Mouse (Mus musculus): ENCODE results near the gene Tbc1d5.

Tbc1d5 gene

DNA sequence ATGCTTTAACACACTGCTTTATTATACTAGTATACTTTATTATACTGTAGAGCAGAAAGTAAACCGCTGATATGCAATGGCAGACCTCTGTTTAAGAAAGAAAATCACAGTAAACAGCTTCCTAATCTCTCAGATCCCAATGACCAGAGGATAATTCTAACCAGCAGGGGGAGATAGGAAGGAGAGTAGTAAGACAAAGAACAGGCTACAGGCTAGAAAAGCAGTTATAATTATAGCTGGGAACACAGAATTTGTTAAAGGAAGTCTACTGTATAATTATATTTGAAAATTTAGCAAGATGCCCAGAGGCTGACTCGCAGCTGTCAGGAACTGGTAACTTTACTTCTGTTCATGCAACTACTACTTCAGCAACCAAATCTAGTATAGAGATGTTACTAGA lies 68.0 kb downstream of the Tbc1d5 start:
- DNase-seq (ENCODE audit: extremely low read depth, low read depth, low spot score) = no peak

DNA sequence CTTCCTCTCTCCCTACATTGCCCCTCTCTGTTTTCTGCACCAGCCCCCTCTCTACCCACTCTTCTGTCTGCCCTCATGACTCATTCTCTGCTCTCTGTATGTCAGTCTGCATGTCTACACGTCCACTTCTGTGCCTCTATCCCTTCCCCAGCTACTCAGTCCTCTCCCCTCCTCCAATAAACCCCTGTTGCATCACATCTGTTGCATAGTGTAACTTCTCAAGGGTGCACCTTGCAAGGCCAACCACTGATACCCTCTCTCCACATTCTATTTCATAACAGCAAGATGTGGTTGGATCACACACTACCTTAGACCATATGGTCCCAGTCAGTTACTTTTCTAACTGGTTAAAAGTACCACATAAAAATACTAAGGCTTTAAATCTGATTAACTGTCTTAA lies 74.9 kb downstream of the Tbc1d5 start:
- no peak for DNase-seq (ENCODE audit: extremely low read depth, low read depth, low spot score)

DNA sequence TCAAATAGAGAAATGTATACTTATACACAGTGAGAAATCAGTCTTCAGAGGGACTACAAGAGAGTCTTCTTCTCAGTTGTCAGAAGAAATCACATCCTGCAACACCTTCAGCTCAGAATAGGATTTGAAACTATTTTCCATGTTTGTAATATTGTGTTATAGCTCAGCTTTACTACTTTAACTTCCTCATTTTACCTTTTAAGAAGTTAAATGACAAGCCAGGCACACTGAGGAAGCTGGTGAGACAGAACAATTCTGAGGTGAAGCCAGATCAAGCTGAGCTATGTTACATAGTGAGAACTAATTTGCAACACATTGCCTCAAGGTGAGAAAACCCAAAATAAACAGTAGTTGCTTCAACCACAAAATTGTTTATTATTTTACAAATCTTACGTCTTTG lies 135.3 kb downstream of the Tbc1d5 start:
- DNase-seq (ENCODE audit: extremely low read depth, low read depth, low spot score) = no peak

DNA sequence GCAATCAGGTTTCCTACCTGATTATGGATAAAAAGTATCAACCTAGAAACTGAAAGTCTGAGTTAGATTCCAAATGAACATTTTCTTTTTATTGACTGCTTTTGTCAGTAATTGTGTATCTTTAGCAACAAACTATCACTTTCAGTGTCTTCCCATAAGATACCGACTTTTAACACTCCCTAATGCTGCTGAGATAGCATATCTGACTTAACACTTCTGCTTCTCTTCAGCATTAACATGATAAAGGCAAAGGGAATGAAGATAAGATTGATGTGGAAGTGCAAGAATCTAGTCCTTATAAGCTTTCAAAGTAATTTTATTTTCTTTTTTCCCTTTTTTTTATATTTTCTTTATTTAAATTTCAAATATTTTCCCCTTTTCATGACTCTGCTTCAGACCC lies 138.3 kb downstream of the Tbc1d5 start:
- no peak for DNase-seq (ENCODE audit: extremely low read depth, low read depth, low spot score)

DNA sequence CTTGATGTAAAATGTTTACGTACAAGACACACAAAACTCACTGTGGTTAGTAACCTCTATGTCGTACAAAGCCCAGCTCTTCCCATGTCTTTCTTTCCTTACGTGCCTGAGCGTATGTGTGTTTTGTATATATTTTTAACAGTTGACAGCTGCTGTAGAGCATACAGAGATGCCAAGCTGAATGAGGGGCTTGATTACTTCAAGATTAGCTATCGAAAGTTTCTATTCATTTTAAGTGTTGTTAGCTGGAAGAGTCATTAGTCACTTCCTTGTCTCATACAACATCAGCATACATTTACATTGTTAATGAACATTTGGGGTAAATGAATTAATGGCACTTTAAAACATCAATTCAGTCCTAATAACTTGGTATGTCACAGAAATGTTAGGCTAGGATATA lies 155.9 kb downstream of the Tbc1d5 start:
- no peak for DNase-seq (ENCODE audit: extremely low read depth, low read depth, low spot score)

DNA sequence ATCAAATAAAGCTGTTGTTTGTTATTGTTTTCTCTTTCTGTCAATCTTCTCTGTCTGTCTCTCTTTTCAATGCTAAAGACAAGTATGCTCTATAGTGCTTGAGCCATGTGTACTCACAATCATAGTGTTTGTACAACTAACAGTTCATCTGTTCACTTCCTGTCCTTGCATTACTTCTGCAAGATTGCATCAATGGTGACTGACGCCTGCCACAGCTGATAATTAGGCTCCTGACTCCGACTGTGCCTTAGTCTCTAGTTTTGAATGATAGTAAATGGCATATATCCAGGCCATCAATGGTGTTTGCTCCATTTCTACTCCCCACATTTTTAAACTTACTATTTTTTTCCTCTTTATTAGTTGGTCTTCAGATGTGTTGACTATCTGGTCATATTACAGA lies 162.8 kb downstream of the Tbc1d5 start:
- DNase-seq (ENCODE audit: extremely low read depth, low read depth, low spot score) = no peak

DNA sequence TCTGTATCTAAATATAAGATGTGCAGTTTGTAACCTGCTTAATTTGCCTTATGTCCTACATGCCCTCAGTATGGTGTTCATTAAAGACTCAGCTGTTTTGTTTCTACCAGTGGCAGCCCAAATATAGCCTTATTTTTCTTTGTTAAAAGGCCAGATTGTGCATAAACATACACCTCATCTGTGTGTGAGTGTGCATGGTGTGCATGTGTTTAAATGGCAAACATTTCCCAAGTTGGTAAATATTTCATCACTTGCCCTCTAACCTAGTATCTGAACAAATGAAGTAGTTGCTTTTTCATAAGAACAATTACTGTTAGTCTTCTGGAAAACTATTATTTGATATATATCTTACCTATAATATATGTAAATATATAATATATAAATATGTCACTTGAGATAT lies 165.2 kb downstream of the Tbc1d5 start:
- DNase-seq (ENCODE audit: extremely low read depth, low read depth, low spot score) = no peak

DNA sequence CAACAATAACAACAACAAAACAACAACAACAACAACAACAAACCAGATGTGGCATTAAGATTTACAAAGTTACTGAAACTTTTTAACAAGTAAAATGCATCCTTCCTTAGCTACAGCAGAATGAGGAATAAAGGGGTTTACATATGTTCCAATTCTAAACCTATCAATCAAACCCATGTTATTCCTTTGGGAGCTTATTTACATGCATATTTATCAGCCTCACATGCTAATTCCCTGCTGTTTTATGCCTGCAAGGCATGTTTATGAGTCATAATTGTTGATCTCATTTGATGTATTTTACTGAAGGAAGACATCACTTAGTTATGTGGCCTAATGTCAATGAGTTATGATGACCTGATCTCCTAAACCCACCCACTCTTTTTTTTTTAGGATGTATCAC lies 176.0 kb downstream of the Tbc1d5 start:
- DNase-seq (ENCODE audit: extremely low read depth, low read depth, low spot score) = no peak

DNA sequence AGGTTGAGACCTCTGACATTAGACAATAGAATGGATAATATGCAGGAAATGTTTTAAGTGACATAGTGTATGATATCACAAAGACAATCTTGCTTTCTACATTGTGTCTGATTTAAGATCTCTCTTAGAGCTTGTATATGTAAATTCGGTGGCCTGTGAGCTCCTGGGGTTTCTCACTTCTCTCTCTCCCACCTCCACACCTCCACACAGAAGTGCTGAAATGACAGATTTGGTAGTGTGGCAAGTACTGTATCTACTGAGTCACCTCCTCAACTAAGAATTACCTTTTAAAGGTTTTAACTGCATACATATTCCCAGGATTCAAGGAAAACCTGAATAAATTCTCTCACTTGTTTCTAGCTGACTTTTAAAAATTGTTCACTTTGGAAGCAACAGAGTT lies 180.9 kb downstream of the Tbc1d5 start:
- no peak for DNase-seq (ENCODE audit: extremely low read depth, low read depth, low spot score)

DNA sequence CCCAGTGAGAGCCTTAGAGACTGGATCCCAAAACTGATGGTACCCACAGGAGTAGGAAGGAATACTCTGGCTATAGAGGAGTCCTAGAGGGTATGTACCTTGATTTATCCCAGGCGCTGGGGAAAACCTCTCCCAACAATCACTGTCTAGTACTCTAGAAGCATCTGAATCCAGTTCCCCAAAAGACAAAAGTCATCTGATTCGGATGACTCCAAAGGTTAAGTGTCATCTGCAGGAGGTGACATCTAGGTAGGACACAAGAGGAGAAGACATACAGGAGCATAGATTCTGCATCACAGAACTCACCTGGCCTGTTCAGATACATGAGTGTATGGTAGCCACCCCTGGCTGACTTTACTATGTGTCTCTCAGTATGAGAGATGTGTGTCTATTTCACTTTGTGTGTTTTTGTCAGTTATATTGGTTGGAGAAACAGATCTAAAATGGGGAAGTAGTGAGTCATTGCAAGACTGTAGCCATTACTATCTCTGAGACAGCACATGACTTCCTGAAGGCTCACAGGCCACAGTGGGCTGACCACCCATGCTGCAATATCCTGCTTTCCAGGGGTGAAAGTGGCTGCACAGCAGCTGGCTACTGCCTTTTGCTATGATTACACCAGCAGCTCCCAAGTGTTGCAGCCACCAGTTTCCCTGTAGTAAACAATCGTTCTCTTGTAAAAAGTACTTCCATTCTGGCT lies 185.7 kb downstream of the Tbc1d5 start:
- DNase-seq (ENCODE audit: extremely low read depth, low read depth, low spot score) = no peak

DNA sequence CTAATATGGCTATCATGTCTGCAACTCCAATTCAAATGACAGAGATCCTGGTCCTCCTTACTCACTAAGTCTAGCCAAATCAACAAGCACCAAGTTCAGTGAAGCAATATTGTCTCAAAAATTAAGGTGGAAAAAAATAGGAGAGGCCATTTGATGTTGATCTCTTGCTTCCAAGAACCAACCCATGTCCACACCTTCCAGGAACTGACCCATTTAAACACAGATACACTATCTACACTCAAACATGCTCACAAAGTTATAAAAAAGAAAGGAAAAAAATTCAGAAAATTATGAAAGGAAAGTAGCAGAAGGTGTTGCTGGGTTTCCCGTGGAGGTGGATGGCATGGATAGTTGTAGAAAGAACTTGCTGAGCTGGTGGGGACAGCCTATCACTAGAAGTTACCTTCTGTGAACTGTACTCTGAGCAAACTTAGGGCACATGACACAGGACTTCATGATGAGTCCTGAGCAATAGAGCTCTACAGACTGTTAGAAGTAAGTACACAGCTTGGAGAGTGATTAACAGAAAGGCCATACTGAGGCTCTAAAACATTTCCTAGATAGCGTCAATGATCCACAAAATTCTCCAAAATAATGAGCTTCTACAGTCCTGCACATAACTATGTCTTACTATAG lies 188.3 kb downstream of the Tbc1d5 start:
- DNase-seq (ENCODE audit: extremely low read depth, low read depth, low spot score) = no peak

DNA sequence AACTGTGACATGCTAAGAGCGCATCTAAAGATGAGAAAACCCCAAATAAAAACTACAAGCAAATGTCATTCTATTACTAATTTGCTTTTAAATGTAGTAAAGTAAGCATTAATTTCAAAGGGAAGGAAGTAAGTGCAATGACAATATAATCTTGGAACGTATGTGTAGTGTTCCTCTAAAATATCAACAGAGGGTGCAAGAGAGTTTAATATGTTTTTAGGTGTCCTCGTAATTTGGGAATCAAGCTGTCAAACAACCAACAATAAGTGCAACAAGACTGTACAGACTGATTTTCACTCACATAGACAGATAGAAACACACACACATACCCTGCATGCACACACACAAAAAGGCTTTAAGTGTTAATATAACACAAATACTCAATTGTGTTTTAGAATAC lies 191.2 kb downstream of the Tbc1d5 start:
- no peak for DNase-seq (ENCODE audit: extremely low read depth, low read depth, low spot score)

DNA sequence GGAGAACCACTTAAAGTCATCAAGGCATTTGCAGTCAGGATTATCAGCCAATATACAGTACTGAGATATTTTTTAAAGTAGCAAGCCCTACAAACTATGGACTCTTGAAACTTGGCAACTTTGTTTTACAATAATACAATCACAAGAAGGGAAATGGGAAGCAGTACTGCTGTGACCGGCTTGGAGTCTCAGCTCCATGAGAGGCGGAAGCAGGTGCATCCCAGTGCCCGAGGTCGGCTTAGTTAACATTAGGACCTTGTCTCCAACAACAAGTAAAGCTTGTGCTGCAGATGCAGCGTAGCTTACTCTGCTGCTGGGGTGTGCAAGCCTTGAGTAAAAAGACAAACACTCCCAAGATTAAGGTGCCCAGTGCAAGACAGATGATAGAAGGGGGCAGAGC lies 197.2 kb downstream of the Tbc1d5 start:
- no peak for DNase-seq (ENCODE audit: extremely low read depth, low read depth, low spot score)

DNA sequence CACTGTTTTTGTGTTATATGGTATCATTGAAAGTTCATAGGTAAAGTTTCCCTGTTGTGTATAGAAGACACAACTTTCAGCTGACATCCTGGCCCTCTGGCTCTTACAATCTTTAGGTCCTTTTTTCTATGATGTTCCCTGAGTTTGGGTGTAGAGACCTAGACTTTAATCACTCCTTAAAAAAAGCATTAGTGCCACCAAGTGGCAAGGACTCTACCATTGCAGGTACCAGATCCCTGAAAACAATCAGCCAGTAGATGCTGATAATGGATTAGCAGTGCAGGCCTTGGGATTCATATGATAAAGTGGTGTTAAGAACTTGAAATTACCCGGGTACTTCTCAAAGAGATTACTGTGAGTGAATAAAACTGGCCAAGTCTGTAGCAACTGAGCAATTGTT lies 207.0 kb downstream of the Tbc1d5 start:
- no peak for DNase-seq (ENCODE audit: extremely low read depth, low read depth, low spot score)

DNA sequence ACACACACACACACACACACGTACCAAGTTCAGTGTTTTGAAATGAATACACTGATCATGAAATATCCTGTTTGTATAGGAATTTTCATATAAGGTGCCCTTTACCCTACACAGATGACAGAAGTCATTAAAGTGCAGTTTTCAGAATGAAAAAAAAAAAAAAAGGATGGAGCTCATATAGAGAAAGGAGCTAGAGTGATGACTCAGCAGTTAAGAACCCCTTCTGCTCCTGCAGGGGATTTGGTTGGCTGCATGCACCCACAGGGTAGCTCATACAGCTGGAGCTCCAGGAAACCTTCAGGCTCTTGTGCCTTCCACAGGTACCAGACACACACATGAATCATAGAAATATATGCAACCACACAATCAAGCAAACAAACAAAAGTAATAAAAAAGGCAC lies 213.0 kb downstream of the Tbc1d5 start:
- DNase-seq (ENCODE audit: extremely low read depth, low read depth, low spot score) = no peak

DNA sequence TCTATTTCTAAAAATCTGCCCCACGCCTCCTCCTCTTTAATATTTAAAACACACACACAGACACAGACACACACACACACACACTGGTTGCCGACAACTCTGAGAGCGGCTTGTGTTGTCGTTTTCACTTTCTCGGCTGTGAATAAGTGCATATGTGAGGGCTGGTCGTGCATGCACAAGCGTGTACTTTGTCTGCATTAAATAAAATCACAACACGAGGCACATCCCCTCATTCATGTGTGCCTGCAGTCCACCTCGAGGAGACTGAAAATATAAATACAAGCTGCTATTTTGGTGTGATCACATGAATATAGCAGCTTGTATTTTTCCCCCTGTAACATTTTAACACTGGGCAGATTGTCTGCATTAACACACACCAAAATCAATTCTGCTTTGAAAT lies 224.8 kb downstream of the Tbc1d5 start:
- no peak for DNase-seq (ENCODE audit: extremely low read depth, low read depth, low spot score)

DNA sequence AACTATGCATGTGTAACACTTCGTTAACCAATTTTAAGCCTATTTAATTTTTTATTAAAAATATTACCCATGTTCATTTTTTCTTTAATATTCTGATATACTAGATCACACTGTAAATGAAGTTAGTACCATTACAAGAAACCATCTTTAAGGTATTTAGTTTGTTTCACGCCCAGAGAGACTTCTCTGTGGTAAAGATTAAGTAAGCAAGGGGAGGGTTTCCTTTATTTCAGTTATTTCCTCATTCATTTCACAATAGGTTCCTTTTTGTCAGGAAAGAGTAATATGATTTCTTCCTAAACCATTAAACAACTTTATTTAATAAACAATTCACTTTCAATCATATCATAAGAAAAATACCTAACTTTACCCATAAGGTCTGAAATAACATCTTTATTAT lies 256.8 kb downstream of the Tbc1d5 start:
- DNase-seq (ENCODE audit: extremely low read depth, low read depth, low spot score) = no peak

DNA sequence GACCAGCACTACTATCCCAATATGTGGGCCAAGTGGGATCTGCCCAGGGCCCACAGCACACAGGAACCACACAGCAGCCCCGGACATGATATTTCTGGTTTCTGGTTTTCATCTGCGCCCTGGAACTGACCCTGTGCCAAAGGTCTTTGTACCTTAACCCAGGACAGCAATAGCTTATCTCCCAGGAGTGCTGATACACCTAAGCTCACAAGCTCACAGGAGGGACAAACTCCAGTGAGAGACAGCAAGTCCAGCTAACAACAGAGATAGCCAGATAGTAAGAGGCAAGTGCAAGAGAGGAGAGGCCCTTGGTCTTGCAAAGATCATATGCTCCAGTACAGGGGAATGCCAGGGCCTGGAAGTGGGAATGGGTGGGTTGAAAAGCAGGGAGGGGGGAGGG lies 263.9 kb downstream of the Tbc1d5 start:
- no peak for DNase-seq (ENCODE audit: extremely low read depth, low read depth, low spot score)

DNA sequence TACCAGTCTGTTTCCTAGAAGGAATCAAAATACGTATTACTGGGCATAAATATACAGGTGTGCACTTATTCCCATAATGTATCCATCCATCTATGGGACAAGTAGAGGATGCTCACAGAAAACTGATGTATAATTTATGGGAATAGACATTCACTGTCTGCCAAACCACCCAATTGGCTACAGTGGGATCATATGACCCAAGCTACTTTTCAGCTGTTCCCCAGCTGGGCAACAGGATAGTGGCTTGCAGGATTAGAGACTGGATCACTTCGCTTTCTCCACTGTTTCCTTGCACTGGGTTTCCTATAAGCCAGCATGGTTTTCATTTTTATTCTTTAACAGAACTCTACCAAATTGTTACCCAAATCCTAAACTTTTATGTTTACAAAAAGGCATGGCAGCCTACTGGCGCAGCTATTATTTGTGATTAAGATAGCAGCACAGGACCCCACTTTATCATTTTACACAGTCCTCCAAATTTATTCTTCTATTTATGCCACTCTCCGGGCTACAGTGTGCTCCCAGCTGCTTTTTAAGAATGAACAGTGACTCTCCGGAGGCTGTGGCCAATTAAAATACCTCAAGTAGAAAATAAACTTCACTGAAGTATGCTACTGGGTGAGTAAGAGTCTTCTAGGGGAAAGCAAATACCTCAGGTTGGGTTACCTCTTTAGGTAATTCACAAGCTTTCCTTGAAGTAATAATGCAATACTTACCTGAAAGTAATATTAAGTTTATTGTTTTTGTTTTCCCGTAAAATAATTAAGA lies 270.4 kb downstream of the Tbc1d5 start:
- DNase-seq (ENCODE audit: extremely low read depth, low read depth, low spot score) = no peak

DNA sequence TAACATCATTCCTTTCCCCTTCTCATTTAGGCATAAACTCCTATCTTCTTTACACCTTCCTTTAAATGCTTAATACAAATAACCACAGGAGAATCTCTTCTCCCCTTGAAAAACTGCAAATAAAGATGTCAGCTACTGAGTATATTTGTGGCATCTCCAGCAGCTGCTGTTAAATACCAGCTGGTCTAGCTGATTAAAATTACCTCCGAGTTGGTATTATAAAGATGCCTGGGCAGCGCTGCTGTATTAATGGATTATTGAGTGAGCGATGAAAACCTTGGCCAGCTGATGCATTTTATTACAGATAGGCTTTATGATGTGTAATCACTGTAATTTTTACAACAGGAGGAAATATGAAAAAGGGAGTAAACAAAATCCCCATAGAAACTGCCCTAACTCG lies 271.0 kb downstream of the Tbc1d5 start:
- no peak for DNase-seq (ENCODE audit: extremely low read depth, low read depth, low spot score)

DNA sequence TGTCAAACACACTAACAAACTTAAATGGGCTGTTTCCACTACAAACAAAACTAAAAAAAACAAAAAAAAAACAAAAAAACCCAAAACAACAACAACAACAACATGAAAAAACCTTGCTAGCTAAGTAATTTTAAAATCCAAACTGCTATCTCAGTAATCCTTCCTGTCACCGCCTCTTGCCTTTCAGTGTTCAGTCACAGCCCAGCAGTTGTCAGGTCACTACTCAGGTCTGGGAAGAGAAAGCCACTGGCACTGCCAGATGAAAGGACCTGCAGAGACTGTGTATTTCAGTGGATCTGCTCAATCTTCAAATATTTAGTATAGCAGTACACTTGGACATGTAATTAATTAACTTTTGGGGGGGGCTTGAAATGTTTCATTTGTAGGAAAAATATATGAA lies 272.5 kb downstream of the Tbc1d5 start:
- DNase-seq (ENCODE audit: extremely low read depth, low read depth, low spot score) = no peak

DNA sequence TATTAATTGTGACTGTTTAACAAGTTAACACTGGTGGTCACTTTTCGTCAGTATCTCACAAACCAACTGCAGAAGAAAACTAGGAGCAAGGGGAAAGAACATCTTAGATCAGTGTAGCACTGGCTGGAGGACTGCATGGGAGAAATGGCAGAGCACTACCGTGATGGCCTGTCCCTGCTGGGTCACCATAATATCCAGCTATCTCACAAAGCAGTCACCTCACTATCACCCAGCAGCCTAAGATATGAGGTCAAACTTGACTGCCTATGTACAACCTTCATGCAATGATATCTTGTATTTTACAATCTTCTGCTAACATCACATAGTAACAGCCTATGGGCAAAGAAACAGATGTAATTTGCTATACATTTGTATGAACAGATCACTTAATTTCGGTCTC lies 274.7 kb downstream of the Tbc1d5 start:
- DNase-seq (ENCODE audit: extremely low read depth, low read depth, low spot score) = no peak
